Mouse (Mus musculus) embryonic stem cell, embryonic (primary cell): ENCODE measurements around the gene Arsk.

Source experiments
- CTCF ChIA-PET, 4 experiments: fragments of 300-600 bp in 2 of 4; fragments of 350-600 bp in 2 of 4; sonication (Branson Sonifier 250); formaldehyde crosslinking; loops; one replicate each; lab custom pipeline; 2022; ENCODE audit warnings: inconsistent platforms in 2 of 4; lab: Charles Lee
- POLR2A ChIA-PET, 4 experiments: fragments of 300-600 bp in 2 of 4; fragments of 350-600 bp in 2 of 4; sonication (Branson Sonifier 250); formaldehyde crosslinking; loops; one replicate each; lab custom pipeline; 2022; ENCODE audit warnings: antibody characterized with exemption in 4 of 4, inconsistent platforms in 1 of 4; lab: Charles Lee

Gene Arsk

DNA sequence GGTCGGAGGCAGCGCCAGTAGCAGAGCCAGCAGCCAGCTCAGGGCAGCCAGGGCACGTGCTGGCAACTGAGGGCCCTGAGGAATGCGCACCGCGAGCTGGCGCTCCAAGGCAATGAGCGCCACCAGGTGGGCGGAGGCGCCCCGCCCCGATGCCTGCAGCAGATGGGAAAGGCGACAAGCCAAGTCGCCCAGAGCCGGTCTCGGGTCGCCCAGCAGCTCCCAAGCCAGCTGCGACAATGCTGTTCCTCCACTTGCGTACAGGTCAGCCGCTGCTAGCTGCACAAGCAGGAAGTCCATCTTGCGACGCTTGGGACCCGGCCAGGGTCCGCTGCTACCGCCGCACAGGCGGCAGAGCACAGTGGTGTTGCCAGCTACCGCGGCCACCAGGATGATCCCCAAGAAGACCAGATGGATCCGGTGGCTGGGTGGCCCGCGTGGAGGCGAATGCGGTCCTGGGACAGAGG is 42.2 kb downstream of the Arsk start:
- POLR2A ChIA-PET, result interaction anchor here in 2 of 4 experiments (1.0 to 2.2 kb wide), 5 partner anchors 18 to 349 kb away, joined by 3 to 13 read pairs (median 8); partner anchors contain the start of genes Rfesd (in 2 of the 2), Arsk (in 1 of the 2) and Ttc37 (in 1 of the 2)
- CTCF ChIA-PET, result interaction anchor here in 2 of 4 experiments (1.2 to 1.5 kb wide), 2 partner anchors 32 to 37 kb away, joined by 3 read pairs; partner anchors contain the start of gene Rfesd (in 1 of the 2)

DNA sequence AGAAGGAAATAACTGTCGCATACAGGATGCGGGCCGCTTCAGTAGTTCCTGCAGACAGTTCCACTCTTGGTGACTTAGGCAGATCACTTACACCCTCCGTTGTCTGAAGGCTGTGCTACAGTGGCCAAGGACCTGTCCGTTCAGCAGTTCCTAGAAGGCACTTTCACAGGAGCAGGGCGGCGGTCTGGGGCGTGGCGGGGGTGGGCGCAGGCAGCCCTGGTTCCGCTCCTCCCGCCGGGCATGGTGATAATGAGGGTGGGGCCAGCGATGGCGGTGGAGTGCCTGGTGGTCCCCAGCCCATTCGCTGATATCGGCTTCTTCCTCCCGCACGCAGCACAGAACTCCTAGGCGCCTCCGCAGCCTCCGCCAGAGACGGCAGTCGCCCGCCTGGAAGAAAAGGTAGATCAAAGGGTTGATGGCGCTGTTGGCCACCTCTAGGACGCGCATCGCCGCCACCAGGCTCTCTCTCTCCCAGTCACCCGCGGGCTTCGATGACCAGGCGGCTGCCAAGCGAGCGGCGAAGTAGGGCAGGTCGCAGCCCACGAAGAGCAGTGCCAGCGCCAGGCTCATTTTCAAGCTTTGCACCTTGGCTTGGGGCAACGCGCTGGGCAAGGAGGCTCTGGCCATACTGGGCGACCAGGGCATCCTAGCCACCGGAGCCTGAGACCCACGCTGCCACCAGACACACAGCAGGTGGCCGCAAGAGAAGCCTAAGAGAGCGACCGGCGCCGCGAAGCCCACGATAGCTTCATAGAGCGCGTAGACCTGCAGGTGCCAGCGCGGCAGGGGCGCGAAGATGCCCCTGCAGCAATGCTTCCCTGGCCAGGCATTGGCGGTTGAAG is 42.8 kb downstream of the Arsk start:
- POLR2A ChIA-PET, result interaction anchor here in 2 of 4 experiments (1.1 to 2.2 kb wide), 4 partner anchors 37 to 348 kb away, joined by 3 to 13 read pairs (median 10); partner anchors contain the start of genes Rfesd (in 2 of the 2), Arsk (in 1 of the 2) and Ttc37 (in 1 of the 2)

DNA sequence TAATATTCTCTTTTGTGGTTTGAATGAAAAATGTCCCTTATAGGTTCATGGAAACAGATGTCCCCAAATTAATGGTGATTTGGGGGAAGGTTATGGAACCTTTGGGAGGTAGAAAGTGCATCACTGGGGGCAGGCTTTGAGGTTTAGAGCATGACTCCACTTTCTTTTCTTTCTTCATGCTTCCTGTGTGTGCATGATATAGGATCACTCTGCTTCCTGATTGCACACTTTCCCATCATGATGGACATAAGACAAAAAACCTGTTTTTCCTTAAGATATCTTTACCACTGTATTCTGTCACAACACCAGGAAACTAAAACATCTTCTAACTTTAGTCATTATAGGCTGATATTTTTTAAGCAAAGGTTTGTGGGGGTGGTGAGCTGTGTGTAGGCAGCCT is 53.5 kb downstream of the Arsk start:
- ChIA-PET POLR2A (no interaction called here), CTCF (no interaction called here)

More for the DNA sequence above, 42.8 kb downstream of the Arsk start:
- CTCF ChIA-PET, result interaction anchor here in 2 of 4 experiments (1.2 to 1.5 kb wide), 2 partner anchors 31 to 37 kb away, joined by 3 read pairs; partner anchors contain the start of gene Rfesd (in 1 of the 2)

DNA sequence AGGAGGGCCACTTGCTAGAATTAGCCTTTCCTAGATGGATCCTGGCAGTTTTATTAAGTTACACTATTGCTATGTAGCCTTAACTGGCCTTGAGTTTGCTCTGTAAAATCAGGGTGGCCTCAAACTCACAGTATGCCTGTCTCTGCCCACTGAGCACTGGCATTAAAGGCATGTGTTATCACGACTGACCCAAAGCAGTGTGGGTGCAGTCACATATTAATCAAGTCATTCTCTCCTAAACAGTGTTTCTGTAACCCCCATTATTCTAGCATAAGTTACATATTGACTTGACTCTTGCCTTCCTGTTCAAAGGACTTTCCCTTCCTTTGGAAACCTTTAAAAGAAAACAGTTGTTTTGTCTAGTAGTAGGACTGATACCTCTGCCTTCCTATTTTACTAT is 56.0 kb downstream of the Arsk start:
- CTCF ChIA-PET, result no interaction called here
- POLR2A ChIA-PET, result no interaction called here

DNA sequence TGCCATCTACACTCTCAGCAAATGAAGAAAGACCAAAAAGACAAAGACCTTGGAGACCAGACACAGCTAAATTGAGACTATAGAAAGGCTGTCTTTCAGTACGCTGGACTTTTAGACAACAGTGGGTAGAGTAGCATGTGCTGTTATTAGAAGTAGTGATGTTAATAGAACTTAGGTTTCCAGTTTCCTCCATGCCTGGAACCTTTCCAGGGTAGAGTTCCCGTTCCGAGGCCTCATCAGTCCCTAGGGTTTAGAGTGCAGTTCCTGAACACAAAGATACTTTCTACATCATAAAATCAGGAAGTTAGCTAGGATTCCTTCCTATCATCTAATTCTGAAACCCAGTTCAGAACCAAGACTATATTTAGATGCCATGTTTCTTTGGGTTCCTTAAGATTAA is 73.9 kb downstream of the Arsk start:
- CTCF ChIA-PET, result interaction anchor here in 1 of 4 experiments (1.6 kb wide), 1 partner anchor 32 kb away, joined by 3 read pairs; no protein-coding TSS in a partner anchor
- POLR2A ChIA-PET, result interaction anchor here in 1 of 4 experiments (0.5 kb wide), 1 partner anchor 14 kb away, joined by 6 read pairs; no protein-coding TSS in a partner anchor

DNA sequence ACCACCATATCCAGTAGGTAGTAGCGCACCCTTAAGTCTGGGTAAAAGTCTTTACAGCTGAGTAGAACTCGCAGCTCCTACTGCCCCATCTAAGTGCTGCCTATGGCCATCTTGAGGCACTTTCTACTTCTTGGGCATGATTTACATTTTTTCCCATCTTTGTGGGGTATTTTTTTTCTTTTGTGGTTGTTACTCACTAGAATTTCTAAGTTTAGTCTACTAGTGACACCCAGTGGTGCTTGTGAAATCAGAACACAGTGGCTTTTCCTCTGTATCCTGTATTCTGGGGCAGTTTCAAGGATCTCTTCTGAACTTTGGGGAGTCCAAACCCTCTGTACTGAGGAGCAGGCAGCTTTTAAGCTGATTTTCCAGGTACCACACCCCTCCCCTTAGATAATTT is 76.7 kb downstream of the Arsk start:
- ChIA-PET POLR2A (interaction anchor here in 1 of 4 experiments (1.0 kb wide), 1 partner anchor 10 kb away, joined by 3 read pairs; no protein-coding TSS in a partner anchor), CTCF (no interaction called here)

DNA sequence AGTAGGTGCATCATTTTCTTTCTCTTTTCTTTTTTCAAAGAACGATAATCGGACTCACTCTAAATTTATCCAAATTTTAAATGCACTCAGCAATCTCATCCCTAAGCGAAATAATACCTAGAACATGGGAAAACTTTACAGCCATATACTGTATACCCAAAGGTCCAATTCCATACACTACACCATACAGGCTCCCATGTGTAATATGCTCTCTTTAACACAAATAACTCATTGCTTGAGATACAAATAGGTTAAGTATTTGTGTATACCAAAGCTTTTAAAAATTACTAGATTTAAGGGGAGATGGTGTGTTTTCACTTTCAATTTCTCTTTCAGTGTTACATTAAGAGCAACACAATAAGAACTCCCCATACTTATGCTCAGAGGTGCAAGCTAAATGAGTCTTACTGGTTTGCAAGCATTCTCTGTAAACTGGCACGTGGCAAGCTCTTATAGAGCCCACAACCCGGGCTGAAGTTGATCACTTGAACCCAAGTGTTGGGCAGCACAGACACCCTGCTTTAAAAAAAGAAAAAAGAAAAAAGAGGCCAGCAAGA is 79.5 kb downstream of the Arsk start:
- ChIA-PET CTCF (interaction anchor here in 1 of 4 experiments (1.3 kb wide), 1 partner anchor 38 kb away, joined by 3 read pairs; the partner anchor contains the start of gene Gpr150), POLR2A (interaction anchor here in 3 of 4 experiments (0.6 to 3.4 kb wide), 25 partner anchors 8 to 1014 kb away, joined by 3 to 20 read pairs (median 4); partner anchors contain the start of genes Arsk (in 3 of the 3), Rhobtb3 (in 3 of the 3), Ttc37 (in 3 of the 3) and Gpr150 (in 2 of the 3))

DNA sequence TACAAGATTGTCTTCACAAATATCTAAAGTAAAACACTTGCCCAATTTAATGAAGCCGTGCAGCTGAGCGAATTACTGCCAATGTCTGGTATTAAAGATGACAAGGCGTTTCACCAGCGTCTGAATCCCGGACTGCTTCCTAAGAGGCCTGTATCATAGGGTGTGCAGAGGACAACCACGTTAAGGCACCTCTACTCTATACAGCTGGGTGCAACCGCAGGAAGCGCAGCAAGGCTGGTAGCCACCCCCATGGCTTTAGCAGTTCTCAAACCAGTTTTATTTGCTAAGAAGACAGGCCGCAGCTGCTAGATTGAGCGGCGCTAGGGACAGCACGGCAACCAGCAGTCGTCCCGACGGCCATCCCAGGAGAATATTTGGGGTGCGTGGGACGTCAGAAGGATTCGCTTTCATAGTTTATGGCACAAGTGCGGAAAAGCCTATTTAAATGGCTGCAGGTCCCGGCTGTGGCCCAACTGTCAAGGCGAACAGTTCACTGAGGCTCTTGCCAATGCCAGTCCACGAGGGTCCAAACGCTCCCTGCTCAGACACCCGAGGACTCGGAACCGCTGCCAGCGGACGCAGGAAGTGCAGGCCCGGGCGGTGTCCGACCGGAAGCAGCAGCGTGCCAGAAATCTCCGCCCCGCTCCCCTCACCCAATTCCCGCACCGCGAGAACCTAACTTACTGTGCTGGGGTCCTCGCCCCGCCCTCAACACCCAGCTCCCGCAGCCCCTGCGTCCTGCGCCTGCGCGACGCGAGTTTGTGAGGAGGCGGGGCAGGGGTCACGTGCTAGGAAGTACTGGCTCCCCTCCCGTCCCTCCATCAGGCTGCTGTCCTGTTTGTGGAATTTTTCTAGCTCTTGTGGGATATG is 80.3 kb downstream of the Arsk start, which contains the start of gene Rfesd:
Rfesd (minus strand) TSS at position 746 of the 870 bp plus-strand sequence.
- ChIA-PET POLR2A (interaction anchor here in 3 of 4 experiments (0.6 to 3.4 kb wide), 32 partner anchors 9 to 1619 kb away, joined by 3 to 20 read pairs (median 3); partner anchors contain the start of genes Arsk (in 3 of the 3), Rhobtb3 (in 3 of the 3), Ttc37 (in 3 of the 3) and Gpr150 (in 2 of the 3)), CTCF (interaction anchor here in 1 of 4 experiments (1.3 kb wide), 1 partner anchor 38 kb away, joined by 3 read pairs; the partner anchor contains the start of gene Gpr150)

DNA sequence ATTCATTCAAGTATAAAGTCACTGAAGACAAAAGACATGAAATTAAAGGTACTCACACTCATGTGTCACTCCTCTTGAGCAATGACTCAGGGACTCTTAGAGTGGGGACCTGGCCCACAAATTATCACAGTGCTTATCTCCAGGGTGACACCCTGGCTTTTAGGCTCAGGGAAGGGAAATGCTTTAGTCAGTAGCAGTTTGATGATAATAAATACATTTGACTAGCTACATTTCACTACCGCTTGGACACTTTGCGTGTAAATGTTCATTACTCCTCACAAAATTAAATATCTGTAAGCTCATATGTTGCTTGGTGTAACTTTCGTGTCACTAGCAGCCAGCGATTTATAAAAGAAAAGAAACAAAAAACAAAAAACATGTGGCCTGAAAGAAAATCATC is 81.0 kb downstream of the Arsk start:
- ChIA-PET CTCF (no interaction called here), POLR2A (interaction anchor here in 3 of 4 experiments (0.6 to 3.4 kb wide), 16 partner anchors 8 to 1618 kb away, joined by 3 to 20 read pairs (median 4); partner anchors contain the start of genes Rhobtb3 (in 2 of the 3), Arsk (in 1 of the 3), Glrx (in 1 of the 3) and Gpr150 (in 1 of the 3))

DNA sequence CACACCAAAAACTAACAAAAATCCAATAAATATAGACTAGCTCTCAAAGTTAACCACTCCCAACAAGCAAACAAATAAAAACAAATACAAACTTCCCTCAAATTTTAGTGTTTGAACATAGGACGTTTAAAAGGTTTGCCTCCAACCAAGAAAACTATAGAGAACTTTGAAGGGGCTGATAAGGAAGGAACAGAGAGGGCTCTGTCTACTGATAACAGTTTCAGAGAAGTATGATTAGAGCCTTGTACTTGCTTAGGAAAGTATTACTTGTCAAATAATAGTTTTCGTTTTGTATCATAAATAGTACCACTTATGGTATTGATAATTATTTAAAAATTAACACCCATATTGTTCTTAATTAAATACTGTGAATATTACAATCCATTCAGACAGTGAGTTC is 83.9 kb downstream of the Arsk start:
- POLR2A ChIA-PET, result no interaction called here
- CTCF ChIA-PET, result no interaction called here
